Mouse (Mus musculus) left cerebral cortex, adult 8-10 months (tissue): ENCODE results near the gene Iqcf3. TPM values are rescaled to one million over a fixed set of nuclear protein-coding genes. Genes with fewer than 3 reads are reported as not detected.
A peak's percentile ranks its signal among the peaks of the same experiment; 100 is the strongest.
"Not testable (repeated sequence)": the region's sequence is repeated elsewhere in the genome, so short reads cannot be mapped to it uniquely, and the experiment has no call there.

ENCODE experiments used
- DNase-seq, 2 experiments: peaks; one replicate each; pipeline ENCODE4 v3.0.0; 2022; ENCODE audit warnings: low spot score in 2 of 2
- total RNA-seq, 4 experiments: library from RNA; stranded (reverse); gene quantifications; 2 replicates each; pipeline ENCODE4 v1.2.4; 2022

Iqcf3 gene
- total RNA-seq, 4 experiments from 2014 or later: not detected

DNA sequence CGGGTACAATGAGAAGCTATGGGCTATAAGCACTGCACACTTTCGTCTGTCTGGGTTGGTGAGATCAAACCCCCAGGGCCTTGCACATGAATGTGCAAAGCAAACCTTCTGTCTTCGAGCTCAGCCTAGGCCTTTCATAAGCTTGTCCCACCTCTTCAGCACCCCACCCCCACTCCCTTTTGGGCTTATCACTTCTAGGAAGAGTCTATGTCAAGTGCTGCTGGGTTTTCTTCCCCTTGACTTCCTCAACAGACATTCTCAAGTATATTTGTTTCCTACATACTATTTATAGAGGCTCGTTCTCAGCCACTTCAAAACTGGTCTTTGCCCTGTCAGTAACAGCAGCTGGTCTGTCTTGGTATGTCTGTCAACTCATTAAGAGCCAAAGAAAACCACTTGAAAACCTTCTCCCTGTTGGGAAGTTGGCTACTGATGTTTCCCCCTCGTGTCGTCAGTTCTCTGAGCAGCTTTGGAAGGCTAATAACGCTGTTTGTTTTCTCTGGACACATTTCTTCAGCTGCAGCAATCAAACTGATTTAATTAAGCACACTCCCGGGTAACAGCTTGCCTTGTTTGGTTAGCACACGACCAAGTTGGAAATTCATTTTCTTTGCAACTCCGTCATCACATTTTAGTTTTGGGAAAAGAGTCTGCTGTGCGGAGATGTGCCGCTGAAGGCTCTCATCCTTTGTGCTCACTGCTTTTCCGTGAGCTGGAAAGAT lies 48.5 kb downstream of the Iqcf3 start:
- DNase-seq: no peak

DNA sequence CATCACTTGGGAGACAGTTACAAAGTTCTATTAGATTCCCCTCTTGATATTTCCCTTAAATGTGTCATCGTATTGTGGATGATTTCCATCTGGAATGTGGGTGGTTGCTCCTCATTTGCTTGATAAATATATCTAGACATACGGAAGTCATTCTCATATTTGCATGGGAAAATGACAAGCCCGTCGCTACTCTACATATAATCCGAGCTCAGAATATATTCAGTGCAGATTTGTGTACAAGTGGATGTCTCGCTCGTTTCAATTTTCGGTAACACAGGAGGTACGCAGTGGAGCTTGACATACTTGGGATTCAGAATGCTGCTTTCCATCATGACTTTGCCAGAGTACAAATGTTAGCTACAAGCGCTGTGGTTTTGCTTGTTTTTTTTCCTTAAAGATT lies 52.1 kb downstream of the Iqcf3 start:
- no peak for DNase-seq

DNA sequence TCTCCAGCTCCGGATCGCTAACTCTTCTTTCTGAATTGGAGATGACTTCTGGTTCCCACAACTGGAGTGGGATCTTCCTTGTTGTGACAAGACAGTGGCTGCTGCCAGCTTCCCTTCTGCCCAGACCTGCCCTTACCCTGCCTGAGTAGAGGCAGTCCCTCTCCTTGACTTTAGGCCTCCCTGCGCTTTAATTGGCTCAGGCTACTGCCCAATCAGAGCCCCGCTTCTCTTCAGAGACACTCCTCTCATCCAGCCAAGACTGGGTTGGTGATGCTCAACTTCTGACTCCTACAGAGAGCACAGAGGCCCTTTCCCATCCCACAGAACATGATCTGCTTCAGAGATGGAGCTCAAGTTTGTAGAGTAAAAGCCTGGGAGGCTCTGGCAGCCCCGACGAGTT lies 57.2 kb downstream of the Iqcf3 start:
- DNase-seq: no peak

DNA sequence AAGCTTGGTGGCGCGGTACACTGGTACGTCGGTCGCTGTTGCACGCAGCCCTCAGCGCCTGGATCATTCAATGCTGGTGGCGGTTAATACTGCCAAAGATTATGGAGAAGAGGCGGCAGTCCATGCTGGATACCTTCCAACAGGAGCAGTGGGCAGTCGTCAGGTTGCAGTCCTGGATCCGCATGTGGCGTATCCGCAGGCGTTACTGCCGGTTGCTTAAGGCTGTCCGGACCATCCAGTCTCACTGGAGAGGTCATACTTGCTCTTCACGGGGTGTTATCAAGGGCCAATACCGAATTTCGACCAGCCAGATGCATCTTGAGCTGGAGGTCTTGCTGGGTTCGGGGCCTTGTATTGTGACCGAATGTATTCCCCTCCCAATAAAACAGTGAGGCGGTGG lies 59.6 kb downstream of the Iqcf3 start:
- DNase-seq: no peak

DNA sequence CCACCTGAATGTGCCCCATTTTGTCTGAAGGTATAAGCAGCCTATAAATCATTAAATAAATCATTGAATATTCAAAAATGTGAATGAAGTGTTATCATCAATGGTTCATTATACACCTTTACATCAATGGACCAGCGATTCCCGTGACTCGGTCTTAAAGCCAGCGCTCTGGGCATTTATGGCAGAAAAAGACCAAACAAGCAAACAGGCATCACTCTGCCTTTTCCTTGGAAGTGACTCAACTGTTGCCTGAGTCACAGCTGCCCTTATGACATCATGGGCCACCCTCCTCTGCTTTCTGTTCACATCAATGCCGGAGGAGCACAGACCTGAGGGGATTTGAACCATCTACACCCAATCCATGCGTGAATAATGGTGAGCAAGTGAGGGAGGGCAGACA lies 61.8 kb downstream of the Iqcf3 start, which contains the start of gene Iqcf1:
Gene Iqcf1, plus strand, starts transcription at position 301 of the 400 bp plus-strand sequence.
- no peak for DNase-seq

DNA sequence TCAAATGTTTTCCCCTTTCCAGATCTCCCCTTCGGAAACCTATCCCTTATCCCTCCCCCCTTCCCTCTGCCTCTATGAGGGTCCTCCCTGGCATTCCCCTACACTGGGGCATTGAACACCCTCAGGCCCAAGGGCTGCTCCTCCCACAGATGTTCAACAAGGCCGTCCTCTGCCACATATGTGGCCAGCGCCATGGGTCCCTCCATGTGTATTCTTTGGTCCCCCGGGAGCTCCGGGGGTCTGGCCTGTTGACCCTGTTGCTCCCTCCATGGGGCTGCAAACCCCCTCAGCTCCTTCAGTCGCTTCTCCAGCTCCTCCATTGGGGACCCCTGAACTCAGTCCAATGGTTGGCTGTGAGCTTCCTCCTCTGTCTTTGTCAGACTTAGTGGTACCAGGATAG lies 73.8 kb downstream of the Iqcf3 start:
- DNase-seq: not testable (repeated sequence)

DNA sequence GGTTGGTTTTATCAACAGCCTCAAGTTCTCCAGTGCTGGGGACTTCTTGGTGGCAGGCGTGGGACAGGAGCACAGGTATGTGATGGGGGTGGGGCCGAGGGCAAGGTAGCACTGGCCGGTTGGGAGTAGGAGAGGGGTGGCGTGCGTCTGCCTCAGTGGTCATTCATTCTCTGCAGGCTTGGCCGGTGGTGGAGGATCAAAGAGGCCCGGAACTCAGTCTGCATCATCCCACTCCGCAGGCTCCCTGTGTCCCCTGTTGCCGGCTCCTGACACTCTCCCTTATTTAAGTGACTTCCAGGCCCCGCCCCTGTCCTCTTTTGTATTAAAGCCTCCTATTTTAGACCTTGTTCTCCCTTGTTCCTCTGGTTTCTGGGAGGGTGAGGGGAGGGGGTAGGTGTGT lies 76.4 kb downstream of the Iqcf3 start:
- no peak for DNase-seq

DNA sequence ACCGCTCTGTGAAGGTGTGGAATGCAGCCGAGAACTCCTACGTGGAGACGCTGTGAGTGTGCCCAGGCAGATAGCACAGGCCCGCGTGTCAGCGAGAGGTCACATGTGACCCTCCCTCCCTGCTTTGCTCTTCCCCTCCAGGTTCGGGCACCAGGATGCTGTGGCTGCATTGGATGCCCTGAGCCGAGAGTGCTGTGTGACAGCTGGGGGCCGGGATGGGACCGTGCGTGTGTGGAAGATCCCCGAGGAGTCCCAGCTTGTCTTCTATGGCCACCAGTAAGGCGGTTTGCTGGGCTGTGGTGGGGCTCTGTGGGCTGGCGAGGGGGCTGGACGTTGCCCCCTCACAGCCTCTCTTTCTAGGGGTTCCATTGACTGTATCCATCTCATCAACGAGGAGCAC lies 77.8 kb downstream of the Iqcf3 start:
- no peak for DNase-seq

DNA sequence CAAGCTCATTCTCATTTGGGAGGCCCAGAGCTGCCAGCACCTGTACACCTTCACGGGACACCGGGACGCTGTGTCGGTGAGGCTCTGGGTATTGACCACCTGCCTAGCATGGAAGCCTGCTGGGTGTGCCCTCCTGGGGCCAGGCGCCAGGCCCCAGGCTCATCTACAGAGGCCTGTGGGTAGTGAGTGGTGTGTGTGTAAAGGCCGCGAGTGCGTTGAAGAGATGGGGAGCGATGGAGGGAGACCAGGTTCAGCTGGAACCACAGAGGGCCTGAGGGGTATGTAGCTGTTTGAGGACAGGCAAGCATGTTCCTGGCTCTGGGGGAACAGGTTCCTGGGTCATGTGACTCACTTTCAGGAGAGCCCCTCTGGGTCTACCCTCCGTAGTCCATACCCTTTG lies 78.3 kb downstream of the Iqcf3 start:
- DNase-seq: no peak

DNA sequence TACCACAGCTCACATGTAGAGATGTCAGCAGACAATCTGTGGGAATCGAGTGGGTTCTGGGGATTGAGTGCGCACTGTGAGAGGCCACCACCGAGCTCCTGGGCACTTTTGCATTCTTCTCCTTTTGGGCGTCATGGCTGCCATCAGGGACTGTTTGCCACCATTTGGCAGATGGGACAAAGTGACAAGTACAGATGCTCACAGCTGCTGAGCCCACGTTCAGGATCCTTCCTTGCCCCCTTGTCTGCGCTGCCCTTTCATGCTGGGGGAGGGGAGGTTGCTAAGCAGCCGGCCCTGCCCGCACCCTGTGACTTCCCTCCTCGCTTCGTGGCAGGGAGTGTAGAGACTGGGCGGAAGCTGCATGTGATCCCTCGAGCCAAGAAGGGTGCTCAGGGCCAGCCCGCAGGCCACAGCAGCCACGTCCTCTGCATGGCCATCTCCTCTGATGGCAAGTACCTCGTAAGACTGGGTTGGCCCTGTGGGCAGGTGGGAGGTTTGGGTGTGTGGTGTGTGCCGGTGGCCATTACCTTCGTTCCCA lies 78.8 kb downstream of the Iqcf3 start:
- no peak for DNase-seq

DNA sequence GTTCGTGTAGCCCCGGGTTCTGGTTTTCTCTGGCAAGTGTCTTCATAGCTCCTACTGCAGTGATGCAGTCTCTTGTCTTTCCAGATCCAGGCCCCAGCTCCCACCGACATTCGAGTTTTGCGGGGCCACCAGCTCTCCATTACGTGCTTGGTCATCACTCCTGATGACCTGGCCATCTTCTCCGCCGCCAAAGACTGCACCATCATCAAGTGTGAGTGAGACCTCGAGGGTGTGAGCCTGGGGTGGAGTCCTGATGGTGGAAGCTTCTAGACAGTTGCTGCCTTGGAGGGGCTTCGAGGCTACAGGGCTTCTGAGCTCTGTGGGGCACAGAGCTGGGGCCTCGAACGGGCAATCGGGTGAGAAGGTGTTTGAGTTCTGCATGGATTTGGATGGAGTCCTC lies 79.8 kb downstream of the Iqcf3 start:
- DNase-seq: no peak

DNA sequence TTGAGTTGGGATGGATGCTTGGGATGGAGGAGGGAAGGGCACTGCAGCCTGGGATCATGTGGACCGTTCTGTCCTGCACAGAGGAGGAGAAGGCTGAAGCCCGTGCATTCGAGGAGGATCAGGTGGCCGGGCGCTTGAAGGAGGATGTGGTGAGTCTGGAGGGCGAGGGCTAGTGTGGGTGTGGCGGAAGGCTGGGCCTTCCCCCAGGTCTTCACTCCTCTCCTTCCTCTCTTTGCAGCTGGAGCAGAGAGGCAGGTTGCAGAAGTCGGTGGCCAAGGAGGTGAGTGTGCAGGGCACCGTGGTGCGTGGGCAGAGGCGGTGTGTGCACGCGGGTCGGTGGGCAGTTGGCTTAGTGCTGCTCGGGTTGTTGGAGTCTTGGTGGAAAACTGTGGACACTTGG lies 80.4 kb downstream of the Iqcf3 start:
- DNase-seq: no peak

DNA sequence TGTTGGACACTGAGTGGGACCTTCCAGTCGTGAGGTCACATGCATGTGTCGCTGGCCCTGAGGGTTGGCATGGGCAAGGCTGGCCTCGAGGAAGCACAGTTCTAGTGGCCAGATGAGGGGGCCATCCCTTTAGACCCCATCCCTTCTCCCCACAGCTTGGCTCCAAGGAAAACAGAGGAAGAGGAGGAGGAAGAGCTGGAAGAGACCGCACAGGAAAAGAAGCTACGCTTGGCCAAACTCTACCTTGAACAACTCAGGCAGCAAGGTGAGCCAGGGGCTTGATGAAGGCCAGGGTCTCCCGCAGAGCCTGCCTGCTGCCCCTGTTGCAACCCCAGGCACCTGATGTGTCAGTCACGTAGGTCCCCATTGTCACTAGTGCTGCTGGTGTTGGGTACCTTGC lies 80.9 kb downstream of the Iqcf3 start:
- no peak for DNase-seq

DNA sequence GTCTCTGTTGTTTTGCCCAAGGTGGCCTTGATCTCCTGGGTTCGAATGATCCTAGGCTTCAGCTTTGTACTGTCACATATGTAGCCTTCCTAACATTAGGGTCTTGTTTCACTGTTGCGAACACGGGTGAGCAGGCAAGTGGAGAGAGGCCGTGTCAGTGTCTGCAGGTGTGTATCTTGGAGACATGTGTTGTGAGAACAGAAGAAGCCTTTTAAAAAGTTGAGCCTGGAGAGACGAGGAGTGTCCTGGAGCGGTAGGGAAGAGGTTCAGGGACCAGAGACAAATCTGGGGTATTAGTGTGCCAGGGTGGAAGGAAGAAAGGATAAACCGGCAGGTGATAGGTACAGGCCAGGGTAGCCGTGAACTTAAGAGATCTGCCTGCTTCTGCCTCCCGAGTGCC lies 83.3 kb downstream of the Iqcf3 start:
- DNase-seq: no peak

DNA sequence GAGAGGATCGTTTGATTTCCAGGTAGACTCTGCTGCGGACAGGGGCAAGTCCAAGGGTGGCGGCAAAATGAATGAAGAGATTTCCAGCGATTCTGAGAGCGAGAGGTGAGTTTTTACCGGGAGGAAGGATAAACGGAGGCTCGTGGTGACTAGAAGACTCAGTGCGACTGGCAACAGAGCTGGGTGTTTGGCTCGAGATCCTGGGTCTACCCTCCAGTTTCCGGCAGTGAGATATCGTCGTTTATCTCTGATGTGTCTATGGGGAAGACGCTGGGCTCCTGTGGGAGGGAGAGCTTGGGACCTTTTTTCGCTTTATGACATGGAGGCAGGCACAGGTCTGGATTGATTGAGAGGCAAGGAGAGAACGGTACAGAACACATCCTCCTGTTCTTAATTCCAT lies 83.8 kb downstream of the Iqcf3 start:
- no peak for DNase-seq

DNA sequence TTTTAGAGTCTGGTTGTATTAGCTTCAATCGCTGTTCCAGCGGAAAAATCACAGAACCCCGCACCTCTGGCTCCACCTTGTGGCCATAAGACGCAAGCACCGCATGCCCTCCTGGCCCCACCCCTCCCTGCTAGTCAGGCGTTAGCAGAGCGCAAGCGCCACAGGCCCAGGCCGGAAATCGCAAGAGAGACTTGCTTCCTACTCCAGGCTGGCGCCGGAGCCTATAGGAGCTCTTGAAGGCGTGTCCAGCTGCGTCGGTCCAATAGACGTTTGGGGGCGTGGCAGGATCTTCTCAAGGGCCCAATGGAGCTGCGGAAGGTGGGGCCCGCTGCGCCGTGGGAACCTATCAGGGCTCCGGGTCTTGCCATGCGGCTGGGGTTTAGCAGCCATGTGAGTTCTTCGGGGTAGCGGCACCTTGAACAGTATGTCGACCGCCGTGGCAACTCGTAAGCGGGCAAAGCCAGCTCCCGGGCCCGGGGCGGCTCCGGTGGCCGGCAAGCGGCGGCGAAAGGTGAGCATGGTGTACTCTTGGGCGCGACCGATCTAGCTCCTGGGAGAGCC lies 84.4 kb downstream of the Iqcf3 start, which contains the start of gene Parp3:
Gene Parp3, minus strand, starts transcription at position 26 of the 561 bp plus-strand sequence.
- DNase-seq: peak; percentile 96 to 100

DNA sequence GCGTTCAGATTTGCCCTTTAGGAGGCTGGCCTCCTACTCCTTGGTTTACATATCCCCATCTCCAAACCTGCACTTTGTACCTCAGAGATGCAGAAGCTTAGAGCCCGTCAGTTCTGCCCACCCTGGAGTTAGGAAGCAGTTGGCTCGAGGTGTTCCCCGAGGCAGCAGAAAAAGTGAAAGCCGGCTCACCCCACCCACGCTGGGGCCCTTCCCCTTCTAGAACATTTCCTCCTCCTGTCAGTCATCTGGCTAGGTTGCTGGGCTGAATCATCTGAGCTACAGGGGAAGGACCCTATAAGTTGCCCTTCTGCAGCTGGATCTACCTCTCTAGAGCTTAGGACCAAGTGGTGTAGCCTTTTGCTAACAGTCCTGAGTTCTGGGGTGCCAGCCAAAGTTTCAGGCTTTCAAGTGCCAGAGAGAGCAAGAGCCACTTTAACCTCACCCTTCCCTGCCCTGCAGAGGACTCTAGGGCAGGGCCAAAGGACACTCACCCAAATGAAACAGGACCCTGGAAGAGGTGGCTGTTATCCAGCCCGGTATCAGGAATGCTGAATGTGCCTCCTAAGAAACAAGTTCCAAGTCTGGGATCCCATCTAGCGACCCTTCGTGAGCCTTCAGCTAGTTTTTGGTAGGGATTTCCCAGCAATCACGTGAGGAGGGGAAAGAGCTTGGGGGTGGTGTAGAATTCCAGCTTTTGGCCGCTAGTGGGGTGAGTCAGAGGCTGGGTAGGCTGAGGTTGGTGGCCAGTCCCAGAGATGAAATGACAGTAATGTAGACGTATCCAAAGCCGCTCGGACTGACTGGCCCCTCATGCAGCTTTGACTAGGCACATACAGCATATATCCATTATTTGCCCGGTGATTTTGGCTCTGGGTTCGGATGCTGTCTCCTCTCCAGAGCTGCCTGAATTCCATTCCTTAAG lies 85.2 kb downstream of the Iqcf3 start:
- DNase-seq: peak; percentile 16 to 50

DNA sequence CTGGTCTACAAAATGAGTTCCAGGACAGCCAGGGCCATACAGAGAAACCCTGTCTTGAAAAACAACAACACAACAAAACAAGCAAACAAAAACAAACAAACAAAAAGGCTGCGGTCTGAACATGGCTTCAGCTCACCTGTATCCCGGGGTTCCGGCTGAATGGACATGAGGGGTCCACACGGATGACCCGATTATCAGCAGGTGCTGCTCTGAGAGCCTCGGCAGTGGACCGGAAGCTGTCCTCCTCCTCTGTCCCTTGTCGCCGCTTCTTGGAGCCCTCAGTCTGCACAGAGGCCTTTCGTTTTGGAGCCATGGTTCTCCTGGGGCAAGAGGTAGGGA lies 85.8 kb downstream of the Iqcf3 start, which contains the start of gene Rrp9:
Gene Rrp9, plus strand, starts transcription at position 301 of the 339 bp plus-strand sequence.
- DNase-seq: peak; percentile 2 to 13

DNA sequence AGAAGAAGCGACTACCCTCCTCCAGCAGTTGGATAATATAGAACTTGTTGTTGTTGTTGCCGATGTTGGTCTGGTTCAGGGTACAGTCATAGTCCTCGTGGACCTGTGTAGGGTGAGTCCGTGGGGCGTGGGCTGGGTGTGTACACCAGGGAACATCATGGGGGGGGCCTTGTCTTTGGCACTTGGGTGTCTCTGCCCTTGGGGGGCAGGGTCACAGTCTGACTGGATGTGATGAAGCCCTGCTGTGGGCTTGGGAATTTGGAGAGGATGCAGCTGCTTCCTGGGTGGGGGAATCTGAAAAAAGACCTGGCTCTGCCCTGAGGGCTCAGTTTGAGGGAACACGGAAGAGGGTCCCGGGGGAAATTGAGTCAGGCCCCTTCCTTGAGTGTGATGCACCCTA lies 86.4 kb downstream of the Iqcf3 start:
- DNase-seq: peak in 1 of 2 experiments; percentile 30

DNA sequence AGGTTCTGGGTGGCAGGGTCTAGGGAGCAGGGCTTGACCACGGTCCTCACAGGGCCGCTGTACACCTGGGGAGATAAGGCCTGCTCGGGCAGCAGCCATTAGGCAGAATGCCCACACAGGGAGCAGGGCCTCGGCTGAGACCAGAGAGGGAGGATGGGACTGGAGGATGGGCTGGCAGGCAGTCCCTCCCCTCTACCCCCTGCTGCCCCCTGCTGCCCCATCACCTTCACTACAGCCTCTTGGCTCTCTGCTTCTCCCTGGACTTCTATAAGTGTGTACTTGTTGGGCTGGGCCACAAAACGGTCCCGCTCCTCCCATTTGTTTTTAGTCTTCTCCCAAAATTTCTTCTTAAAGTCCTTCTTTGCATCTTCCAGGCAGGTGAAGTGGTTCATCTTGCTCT lies 87.0 kb downstream of the Iqcf3 start:
- peak; percentile 42 to 43 for DNase-seq

DNA sequence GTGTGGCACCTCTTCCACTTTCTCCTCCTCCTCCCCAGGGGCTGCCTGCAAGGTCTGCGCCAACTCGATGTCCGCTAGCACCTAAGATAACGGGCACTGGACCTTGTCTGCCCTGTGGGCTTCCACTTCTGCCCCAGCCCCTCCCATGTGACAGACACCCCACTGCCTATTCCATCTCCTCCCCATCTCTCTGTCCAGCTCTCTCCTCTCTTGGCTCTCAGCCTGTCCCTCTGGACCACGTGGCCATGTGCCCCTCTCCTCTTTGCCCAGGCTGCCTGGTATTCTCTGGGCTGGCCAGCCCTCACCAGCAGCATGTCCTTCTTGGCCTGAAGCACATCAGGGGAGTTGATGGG lies 87.7 kb downstream of the Iqcf3 start:
- peak in 1 of 2 experiments; percentile 1 for DNase-seq
